Mouse (Mus musculus) C2C12 (cell line): ENCODE data around the gene Gm28038. TPM values are rescaled to one million over a fixed set of nuclear protein-coding genes. Genes with fewer than 3 reads are reported as not detected.

Experiments used
- H3K27me3 ChIP-seq: one replicate; pipeline ENCODE4 v1.6.1; 2011; ENCODE audit not compliant: control insufficient read depth, insufficient read depth, insufficient read length
- H3K36me3 ChIP-seq: one replicate; pipeline ENCODE4 v1.6.1; 2011; ENCODE audit not compliant: control insufficient read depth, insufficient read depth
- H3K4me3 ChIP-seq: one replicate; pipeline ENCODE4 v1.5.1; 2011; ENCODE audit warnings: mild to moderate bottlenecking, control low read depth; ENCODE audit not compliant: poor library complexity, insufficient read depth, severe bottlenecking
- H3K79me2 ChIP-seq: one replicate; pipeline ENCODE4 v1.6.1; 2011; ENCODE audit not compliant: control insufficient read depth, insufficient read depth
- H3K79me3 ChIP-seq: one replicate; pipeline ENCODE4 v1.6.1; 2011; ENCODE audit warnings: low read depth, control low read depth
- H3ac ChIP-seq: one replicate; pipeline ENCODE3; 2011; ENCODE audit warnings: low read depth; ENCODE audit not compliant: control insufficient read depth, insufficient read length
- CEBPB ChIP-seq: IDR thresholded peaks from one replicate; pipeline ENCODE4 v1.6.1; 2011; ENCODE audit warnings: low read depth, mild to moderate bottlenecking, control low read depth, moderate library complexity
- CTCF ChIP-seq: IDR thresholded peaks from one replicate; pipeline ENCODE4 v1.5.1; 2011; ENCODE audit not compliant: control insufficient read depth, insufficient read depth, insufficient read length
- FOSL1 ChIP-seq: IDR thresholded peaks from one replicate; pipeline ENCODE4 v1.8.0; 2011; ENCODE audit warnings: mild to moderate bottlenecking, low read length; ENCODE audit not compliant: poor library complexity, insufficient read depth, severe bottlenecking
- MAX ChIP-seq: IDR thresholded peaks from one replicate; pipeline ENCODE4 v1.6.1; 2011; ENCODE audit warnings: mild to moderate bottlenecking, control low read depth
- MYOD1 ChIP-seq: IDR thresholded peaks from one replicate; pipeline ENCODE4 v1.6.1; 2011; ENCODE audit warnings: low read depth; ENCODE audit not compliant: control insufficient read depth, insufficient read length
- MYOG ChIP-seq: IDR thresholded peaks from one replicate; pipeline ENCODE4 v1.6.1; 2011; ENCODE audit not compliant: control insufficient read depth, insufficient read length; ENCODE audit errors: extremely low read depth
- USF1 ChIP-seq: IDR thresholded peaks from one replicate; pipeline ENCODE4 v1.6.1; 2011; ENCODE audit warnings: low read depth, mild to moderate bottlenecking, control low read depth, moderate library complexity
- long read RNA-seq, 2 experiments: library from polyadenylated mRNA; unstranded; transcript quantifications; one replicate each; pipeline ENCODE4 v2.0.0; 2019 to 2020
- polyA plus RNA-seq: library from polyadenylated mRNA; unstranded; fragments of >200 nt; fragmentation: generic; extraction: Trizol; gene quantifications from one replicate; pipeline ENCODE4 v1.2.1, GENCODE M21; 2012; ENCODE audit warnings: missing spikeins

The Gm28038 gene
- 0.16 TPM for polyA plus RNA-seq
- long read RNA-seq, experiment 1: 0 reads
- long read RNA-seq, experiment 2, partial matches to known transcripts: 0 of 2 reads
- long read RNA-seq, experiment 2, other reads (novel, unspliced or antisense): 2 of 2 reads

DNA sequence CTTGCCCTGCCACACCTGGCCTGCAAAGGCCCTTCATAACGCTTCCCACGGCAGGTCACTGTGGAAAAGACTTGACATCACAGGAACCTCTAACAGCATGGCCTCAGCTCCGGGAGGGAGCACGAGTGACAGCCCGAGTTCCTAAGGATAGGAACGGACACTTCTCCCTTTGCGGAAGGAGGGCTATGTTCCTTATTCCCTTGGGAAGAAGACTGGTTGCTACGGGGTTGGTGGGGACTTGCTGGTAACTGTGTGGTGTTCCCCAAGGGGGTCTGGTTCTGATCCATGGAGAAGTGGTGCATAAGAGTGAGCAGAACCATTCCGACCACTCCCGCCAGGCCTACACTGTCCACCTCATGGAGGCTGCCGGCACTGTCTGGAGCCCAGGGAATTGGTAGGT lies at the start of gene Gm28038:
Gm28038 (plus strand) TSS at position 301 of the 400 bp plus-strand sequence.
- TF ChIP-seq CTCF: no peak
- no peak for TF ChIP-seq MYOD1
- no peak for TF ChIP-seq CEBPB
- TF ChIP-seq FOSL1: no peak
- TF ChIP-seq MAX: no peak
- TF ChIP-seq MYOG: no peak
- no peak for TF ChIP-seq USF1
- Histone ChIP-seq H3K4me3 (no peak within 1 kb of the TSS), H3K27me3 (no peaks in the 10 kb centered on the region), H3K36me3 (no peaks in the 10 kb centered on the region), H3ac (no peak within 1 kb of the TSS), H3K79me2 (peaks cover 18% of the 10 kb centered on the region), H3K79me3 (peaks cover 9% of the 10 kb centered on the region)

DNA sequence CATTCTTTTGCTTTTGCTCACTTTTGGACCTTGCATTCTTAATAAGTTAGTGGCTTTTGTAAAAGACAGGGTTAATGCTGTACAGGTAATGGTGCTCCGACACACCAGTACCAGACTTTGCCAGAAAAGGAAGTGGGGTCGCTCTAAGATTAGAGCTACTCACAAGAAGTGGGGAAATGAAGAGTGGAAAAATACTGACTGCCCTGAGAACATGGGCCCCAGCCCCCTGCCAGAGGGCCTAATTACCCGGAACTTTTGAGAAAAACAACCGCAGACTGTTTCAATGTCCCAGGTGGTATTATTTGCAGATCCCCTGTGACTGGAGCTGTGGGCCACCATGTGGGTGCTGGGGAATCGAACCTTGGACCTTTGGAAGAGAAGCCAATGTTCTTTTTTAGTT lies 45.2 kb upstream of the Gm28038 start:
- H3K79me2 ChIP-seq: peaks cover 29% of the 10 kb centered on the region
- no peak for TF ChIP-seq FOSL1
- no peak for TF ChIP-seq CEBPB
- TF ChIP-seq USF1: no peak
- TF ChIP-seq MYOD1: no peak
- TF ChIP-seq CTCF: no peak
- TF ChIP-seq MYOG: no peak
- no peak for TF ChIP-seq MAX
- H3K27me3 ChIP-seq: no peaks in the 10 kb centered on the region
- H3ac ChIP-seq: no peak overlapping the region
- H3K79me3 ChIP-seq: peaks cover 27% of the 10 kb centered on the region
- H3K4me3 ChIP-seq: no peak overlapping the region
- H3K36me3 ChIP-seq: peaks cover 9% of the 10 kb centered on the region

DNA sequence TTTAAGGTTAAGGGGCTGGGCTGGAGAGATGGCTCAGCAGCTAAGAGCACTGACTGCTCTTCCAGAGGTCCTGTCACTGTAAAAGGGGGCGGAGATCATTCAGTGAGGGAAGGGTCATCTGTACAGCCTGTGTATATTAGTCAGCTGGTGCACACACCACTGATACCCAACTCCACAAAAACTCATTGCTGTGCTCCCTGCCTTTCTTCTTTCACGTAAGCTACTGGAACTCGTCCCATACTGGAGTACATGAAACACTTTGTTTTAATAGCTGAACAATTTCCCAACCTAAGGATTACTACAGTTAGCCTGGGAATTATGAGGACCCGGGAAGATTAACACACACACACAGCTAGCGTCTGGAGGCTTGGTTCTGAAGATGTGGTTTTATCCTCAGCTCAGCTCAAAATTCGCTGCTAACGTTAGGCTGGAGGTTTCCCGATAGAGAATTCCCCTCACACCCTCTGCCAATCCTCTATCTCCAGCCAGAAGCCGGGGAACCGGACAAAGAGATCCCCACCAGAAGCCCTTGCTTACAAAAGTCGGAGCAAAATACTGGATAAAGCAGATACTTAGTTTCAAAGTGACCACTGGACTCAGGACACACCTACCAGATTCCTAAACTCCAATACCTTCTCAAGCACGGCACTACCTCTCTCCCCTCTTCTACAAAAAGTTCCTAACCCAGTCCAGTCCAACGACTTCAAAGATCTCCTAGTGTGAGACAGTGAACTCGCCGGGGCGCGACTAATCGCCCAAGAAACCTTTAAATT lies 44.2 kb upstream of the Gm28038 start:
- H3K27me3 ChIP-seq: no peaks in the 10 kb centered on the region
- peaks cover 39% of the 10 kb centered on the region for H3K79me2 ChIP-seq
- TF ChIP-seq CTCF (no peak), MYOD1 (no peak), FOSL1 (no peak), MYOG (no peak), USF1 (no peak), CEBPB (no peak), MAX (no peak)
- peak overlapping the region; percentile 83 for H3K4me3 ChIP-seq
- H3K36me3 ChIP-seq: peaks cover 20% of the 10 kb centered on the region
- peak overlapping the region; percentile 64 for H3ac ChIP-seq
- H3K79me3 ChIP-seq: peaks cover 35% of the 10 kb centered on the region

DNA sequence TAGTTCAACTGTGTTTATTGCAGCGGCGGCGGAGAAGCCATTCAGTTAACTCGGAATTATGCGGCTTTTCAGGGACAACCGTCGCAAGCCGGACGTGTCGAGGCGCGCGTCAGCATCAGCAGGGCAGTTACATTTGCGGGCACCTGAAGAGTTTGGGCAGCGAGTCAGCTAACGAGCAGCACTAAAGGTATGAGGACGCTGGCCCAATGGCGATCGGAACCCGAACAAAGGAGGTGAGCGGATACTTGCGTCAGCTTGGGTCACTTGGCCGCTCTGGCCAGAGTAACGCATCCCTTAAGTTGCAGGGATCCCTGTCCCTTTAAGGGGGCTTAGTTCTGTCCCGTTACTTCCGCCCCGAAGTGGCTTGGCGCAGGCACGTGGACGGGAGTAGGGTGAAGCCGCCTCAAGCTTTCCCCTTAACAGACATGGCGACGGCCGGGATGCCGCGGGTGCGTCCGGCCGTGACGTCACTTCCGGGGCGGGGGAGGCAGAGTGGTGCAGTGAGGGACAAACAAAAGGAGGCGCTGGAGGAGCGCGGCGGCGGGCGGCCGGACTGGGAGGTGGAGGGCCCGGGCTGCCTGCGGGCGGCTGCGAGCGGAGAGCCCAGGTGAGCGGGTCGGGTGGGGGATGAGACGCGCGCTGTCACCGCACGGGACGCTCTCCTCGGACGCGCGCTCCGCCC lies 43.5 kb upstream of the Gm28038 start, which contains the start of gene Lrrc8a:
Lrrc8a (plus strand) TSS at position 517 of the 682 bp plus-strand sequence.
- peaks cover 46% of the 10 kb centered on the region for H3K79me2 ChIP-seq
- H3K79me3 ChIP-seq: peaks cover 41% of the 10 kb centered on the region
- H3K36me3 ChIP-seq: peaks cover 25% of the 10 kb centered on the region
- peak within 1 kb of the TSS; percentile 83 for H3K4me3 ChIP-seq
- TF ChIP-seq MAX (peak; percentile 97), CTCF (peak; percentile 67), CEBPB (no peak), USF1 (peak; percentile 91)
- H3ac ChIP-seq: peak within 1 kb of the TSS; percentile 74
- H3K27me3 ChIP-seq: no peaks in the 10 kb centered on the region

DNA sequence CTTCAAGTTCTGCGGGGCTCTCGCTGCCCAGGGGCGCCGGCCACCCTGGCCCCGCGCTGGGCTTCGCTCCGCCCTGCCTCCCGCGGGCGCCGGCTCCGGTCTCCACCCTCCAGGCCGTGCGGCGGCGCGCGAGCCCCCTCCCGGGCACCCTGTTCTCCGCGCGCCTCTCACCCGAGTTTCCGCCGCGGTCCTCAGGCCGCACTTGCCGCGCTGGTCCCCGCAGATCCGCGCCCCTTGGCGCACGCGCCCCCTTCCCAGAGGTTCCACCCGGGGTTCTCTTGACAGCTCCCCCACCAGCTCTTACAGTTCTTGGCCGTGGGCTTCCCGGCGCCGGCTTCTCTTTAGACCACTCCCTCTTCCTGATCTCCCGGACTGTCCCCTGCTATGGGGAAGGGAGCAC lies 43.0 kb upstream of the Gm28038 start:
- TF ChIP-seq MAX: no peak
- no peak for TF ChIP-seq CEBPB
- TF ChIP-seq USF1: no peak
- no peak for TF ChIP-seq MYOD1
- TF ChIP-seq MYOG: no peak
- Histone ChIP-seq H3K79me2 (peaks cover 52% of the 10 kb centered on the region), H3K36me3 (peaks cover 30% of the 10 kb centered on the region), H3ac (peak overlapping the region; percentile 74), H3K4me3 (peak overlapping the region; percentile 83), H3K79me3 (peaks cover 44% of the 10 kb centered on the region), H3K27me3 (no peaks in the 10 kb centered on the region)
